Mouse (Mus musculus) stomach, postnatal 0 days (tissue): Measurements from ENCODE around the gene Immp2l.

Source experiments
- CTCF ChIP-seq: IDR thresholded peaks from 2 replicates; pipeline ENCODE4 v1.5.1; 2016; ENCODE audit warnings: antibody characterized with exemption, low read depth, mild to moderate bottlenecking, moderate library complexity
- EP300 ChIP-seq: optimal IDR thresholded peaks from 2 replicates; pipeline ENCODE3; 2016; ENCODE audit warnings: antibody characterized with exemption

- TF ChIP-seq EP300: no peak
- TF ChIP-seq CTCF: no peak
Observed at GRCm38 (mm10) chr12:41417961-41418360, 394.1 kb downstream of the Immp2l start.
